Mouse (Mus musculus): ENCODE data around the gene Nr2e3.
"Not testable (repeated sequence)": the region's sequence is repeated elsewhere in the genome, so short reads cannot be mapped to it uniquely, and the experiment has no call there.

Nr2e3 gene

GRCm38 (mm10) chr9:59951001-59951750 is 9.3 kb downstream of the Nr2e3 start:
- in situ Hi-C loops (cut with MseI, MboI): loop anchor here in 1 of 2 experiments (10.0 kb wide), 1 partner anchor 226 kb away; no protein-coding TSS in a partner anchor

DNA sequence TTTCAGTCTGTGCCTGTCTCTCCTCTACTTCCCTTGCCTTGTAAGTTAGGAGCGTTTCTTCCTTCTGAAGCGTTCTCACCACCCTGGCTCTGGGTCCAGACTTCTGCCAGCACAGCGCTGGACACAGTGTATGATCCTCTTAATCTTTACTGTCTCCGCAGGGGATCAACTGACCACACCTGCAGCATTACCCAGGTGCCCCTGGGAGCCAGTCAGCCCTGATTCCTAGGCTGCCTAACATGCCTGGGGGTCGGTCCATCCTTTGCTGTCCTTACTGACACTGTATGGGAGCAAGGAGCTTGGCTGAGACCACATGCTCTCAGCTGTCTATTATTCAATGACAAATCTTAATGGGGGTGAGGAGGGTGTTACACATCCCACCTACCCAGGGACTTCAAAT is 10.5 kb downstream of the Nr2e3 start:
- in situ Hi-C loops (cut with MseI, MboI): loop anchor here in 1 of 2 experiments (10.0 kb wide), 1 partner anchor 225 kb away; no protein-coding TSS in a partner anchor

DNA sequence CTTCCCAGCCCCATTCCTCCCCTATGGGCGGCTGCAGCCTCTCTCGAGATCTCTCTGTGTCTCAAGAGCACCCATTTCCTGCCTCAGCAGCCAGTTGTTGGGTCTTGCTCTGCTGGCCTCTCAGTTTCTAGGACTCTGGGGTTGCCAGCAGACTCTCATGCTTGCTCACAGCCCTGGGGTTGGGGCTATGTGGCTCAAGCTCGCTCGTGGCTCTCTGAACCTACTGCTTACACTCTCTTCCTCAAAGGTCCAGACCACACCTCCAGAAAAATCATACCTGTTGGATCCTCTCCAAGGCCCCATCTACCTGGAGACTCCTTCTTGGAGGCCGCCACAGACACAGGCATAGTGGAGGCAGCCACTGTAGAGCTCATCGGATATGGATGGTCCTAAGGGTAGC is 10.9 kb downstream of the Nr2e3 start:
- in situ Hi-C loops (cut with MseI, MboI): no loop called here

DNA sequence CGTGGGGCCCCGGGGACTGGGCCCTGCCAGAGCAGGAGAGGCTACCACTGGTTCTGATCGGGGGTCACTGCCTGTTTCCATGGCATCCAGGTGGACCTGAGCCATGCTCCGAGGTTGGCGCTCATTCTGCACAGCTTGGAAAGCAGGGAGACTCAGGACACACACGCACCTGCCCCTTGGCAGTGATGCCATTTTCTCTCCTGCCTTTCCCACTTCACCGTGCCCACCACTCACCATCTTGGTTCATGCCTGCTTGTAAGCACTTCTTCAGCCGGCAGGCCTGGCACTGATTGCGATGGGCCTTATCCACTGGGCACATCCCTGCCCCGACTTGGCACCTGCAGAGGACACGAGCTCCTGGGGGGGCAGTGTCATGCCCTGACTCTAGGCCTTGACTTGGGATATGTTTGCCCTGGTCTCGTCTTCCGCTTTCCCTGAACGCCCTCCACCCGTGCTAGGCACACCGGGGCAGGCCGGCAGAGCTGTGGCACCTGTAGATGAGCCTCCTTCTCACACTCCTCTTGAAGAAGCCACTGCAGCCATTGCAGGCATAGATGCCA is 11.7 kb downstream of the Nr2e3 start:
- in situ Hi-C loops (cut with MseI, MboI): no loop called here

- in situ Hi-C loops (cut with MseI, MboI): no loop called here
These were observed 12.2 kb downstream of the Nr2e3 start for GRCm38 (mm10) chr9:59948226-59948625.

- in situ Hi-C loops (cut with MseI, MboI): no loop called here
These were observed 13.2 kb downstream of the Nr2e3 start for GRCm38 (mm10) chr9:59947271-59947670.

DNA sequence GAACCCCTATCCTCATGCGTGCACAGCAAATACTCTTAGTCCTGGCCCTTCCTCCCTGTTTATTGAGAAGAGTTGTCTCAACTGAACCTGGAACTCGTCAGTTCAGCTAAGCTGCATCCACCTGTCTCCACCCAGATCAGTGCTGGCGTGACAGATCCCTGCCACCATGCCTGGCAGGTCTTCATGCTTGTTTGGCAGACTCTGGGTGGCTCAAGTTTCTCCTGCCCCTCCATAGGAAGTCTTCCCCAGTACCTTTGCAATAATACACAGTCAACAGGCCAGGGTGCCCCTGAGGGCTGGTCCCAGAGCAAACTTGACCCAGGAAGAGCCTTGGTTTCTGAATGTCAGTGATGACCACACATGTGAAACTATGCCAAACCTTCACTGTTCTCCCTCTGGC is 15.2 kb downstream of the Nr2e3 start:
- in situ Hi-C loops (cut with MseI, MboI): no loop called here

GRCm38 (mm10) chr9:59943826-59944225 is 16.6 kb downstream of the Nr2e3 start:
- in situ Hi-C loops (cut with MseI, MboI): no loop called here

DNA sequence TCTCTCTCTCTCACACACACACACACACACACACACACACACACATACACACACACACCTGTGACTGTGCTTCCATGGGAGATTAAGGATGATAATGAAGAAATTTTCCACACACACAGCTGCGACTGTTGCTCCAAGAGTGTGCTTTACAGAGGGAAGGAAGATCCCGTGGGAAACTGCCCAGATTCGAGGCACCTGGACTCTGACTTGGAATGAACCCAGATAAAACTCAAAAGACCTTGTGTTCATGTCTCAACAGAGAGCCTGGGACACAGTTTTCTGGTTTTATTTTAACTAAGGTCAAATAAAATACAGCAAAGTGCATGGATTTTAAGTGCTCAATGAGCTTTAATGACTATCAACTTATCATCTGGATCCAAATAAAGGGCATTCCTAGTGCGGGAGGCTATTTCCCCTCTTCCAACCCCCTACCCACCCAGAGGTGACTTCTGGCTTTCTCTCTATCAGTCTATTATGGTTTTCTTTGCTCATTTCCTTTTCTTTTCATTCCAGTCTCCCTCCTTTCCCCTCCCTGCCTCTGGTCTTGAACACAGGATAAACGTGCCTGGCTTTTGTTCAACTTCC is 17.9 kb downstream of the Nr2e3 start:
- in situ Hi-C loops (cut with MseI, MboI): no loop called here

DNA sequence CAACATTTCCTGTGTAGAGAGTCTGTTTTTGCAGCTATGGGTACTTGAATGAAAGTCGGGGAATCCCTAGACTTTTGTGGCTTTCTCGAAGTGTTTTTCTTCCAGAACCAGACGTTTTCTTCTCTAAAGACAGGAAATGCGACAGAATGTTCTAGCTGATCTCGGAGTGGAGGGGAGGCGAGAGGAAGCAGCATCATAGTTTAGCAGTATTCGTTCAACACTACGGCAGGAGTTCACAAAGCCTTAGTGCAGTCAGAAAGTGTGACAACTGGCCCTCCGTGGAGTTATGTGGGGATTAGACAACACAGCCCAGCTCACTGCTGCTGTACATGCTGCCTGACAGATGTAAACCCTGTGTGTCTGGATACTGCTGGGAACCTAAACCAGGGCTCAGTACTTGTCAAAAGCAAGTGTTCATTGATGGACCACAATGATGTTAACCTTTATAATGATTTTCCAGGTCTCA is 18.5 kb downstream of the Nr2e3 start:
- in situ Hi-C loops (cut with MseI, MboI): no loop called here

DNA sequence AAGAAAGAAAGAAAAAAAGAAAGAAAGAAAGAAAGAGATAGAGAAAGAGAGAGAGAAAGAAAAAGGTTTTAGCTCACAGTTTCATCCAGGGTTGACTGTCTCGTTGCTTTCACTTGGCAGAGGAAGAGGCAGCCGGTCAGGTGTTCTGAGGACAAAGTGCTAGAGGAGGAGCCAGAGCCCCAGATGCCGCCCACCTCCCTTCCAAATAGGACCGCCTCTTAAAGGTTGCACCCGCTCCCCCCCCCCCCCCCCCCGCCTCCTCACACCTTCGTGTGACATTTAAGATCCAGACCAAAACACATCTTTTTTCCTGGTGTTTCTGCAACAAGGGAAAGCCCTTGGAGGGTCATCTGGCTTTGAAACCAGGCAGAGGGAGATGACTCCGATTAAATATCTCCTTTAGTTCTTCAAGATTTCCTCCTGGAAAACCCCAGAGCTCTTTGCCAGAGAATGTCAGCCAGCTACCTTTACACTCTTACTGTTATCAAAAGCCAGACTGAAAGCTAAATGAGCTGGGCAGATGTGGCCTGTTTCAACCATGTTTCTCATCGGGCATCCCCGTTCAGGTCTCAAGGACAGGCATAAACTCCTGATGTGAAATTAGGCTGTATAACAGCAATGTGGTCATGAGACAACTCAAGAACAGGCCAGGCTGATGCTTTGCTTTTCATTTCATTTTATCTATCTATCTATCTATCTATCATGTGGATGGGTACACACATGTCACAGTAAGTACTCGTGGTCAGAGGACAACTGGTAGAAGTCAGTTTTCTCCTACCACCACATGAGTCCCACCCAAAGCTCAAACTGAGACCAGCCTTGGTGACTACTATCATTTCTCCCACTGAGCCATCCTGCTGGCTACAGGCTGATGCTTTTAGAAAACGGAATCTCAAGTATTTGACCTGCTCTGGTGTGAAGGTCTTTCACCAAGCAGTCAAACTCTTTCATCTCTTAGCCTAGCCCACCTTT is 19.3 kb downstream of the Nr2e3 start:
- in situ Hi-C loops (cut with MseI, MboI): no loop called here

DNA sequence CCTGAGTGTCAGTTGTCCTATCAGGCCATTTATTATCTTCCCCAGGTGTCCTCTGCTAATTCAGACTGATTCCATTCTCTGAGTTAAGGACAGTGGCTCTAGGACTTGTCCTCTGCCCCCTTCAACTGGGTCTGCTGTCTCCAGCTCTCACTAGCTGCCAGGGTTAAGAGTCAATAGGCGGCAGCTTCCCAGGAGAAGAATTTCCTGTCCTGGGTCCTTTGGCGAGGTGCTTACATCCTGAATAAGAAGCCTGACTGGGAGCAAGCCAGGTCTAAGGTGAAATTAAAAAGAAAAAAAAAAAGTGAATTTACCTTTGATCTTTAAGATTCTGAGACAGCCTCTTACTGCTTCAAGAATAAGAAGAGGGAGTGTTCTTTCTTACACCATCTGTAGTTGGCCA is 20.8 kb downstream of the Nr2e3 start:
- in situ Hi-C loops (cut with MseI, MboI): no loop called here

DNA sequence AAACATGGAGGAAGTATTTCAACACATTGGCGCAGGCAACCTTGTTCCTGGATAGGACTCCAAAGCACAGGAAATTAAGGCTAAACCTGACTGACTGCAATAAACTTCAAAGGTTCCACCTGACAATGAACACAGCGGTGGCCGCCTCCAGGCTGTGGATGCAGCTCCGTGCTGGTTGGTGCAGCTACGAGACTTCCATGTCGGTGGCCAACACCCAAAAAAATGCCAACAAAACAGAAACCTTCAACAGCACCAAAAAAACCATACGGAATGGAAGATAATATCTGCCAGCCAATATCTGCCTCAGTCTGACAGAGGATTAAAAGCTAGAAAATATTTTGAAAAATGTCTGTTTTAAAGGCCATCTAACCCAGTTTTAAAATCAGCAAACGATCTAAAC is 21.9 kb downstream of the Nr2e3 start:
- in situ Hi-C loops (cut with MseI, MboI): no loop called here

GRCm38 (mm10) chr9:59935866-59936265 is 24.6 kb downstream of the Nr2e3 start:
- in situ Hi-C loops (cut with MseI, MboI): not testable (repeated sequence)

GRCm38 (mm10) chr9:59930248-59930647 is 30.2 kb downstream of the Nr2e3 start:
- in situ Hi-C loops (cut with MseI, MboI): no loop called here

- in situ Hi-C loops (cut with MseI, MboI): no loop called here
These were observed 45.7 kb downstream of the Nr2e3 start for GRCm38 (mm10) chr9:59914761-59915160.

DNA sequence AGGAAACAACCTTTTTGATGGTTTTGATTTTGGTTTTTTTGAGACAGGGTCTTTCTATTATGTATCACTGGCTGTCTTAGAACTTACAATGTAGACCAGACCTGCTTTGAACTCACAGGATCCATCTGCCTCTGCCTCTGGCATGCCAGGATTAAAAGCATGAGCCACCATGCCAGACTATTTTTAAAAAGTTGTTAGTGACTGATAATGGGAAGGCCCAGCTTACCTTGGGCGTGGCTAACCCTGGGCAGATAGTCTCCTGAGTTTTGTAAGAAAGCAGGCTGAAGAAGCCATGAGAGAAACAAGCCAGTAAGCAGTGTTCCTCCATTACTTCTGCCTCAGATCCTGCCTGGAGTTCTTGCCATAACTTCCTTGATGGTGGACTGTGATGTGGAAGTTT is 57.1 kb downstream of the Nr2e3 start:
- in situ Hi-C loops (cut with MseI, MboI): no loop called here

Data from mouse trophoblast stem cell (cell line).